Mouse (Mus musculus) heart, embryonic 10.5 days (tissue): ENCODE results near the gene Nlrp14. TPM values are rescaled to one million over a fixed set of nuclear protein-coding genes. Genes with fewer than 3 reads are reported as not detected.
"Not testable (repeated sequence)": the region's sequence is repeated elsewhere in the genome, so short reads cannot be mapped to it uniquely, and the experiment has no call there.

Source experiments
- DNase-seq: peaks from one replicate; pipeline ENCODE4 v3.0.0-alpha.2; 2017; ENCODE audit warnings: low spot score
- H3K27ac ChIP-seq: fragments of 300-500 bp; sonication (generic); 2 replicates; pipeline ENCODE4 v1.5.1; 2016; ENCODE audit warnings: mild to moderate bottlenecking
- H3K27me3 ChIP-seq: fragments of 300-500 bp; sonication (generic); 2 replicates; pipeline ENCODE4 v1.6.1; 2016; ENCODE audit warnings: mild to moderate bottlenecking; ENCODE audit not compliant: poor library complexity, insufficient read depth, severe bottlenecking
- H3K36me3 ChIP-seq: fragments of 300-500 bp; sonication (generic); 2 replicates; pipeline ENCODE4 v1.6.1; 2016; ENCODE audit warnings: mild to moderate bottlenecking, moderate library complexity
- H3K4me1 ChIP-seq: fragments of 300-500 bp; sonication (generic); 2 replicates; pipeline ENCODE4 v1.6.1; 2016; ENCODE audit warnings: mild to moderate bottlenecking
- H3K4me3 ChIP-seq: fragments of 300-500 bp; sonication (generic); 2 replicates; pipeline ENCODE4 v1.5.1; 2016; ENCODE audit warnings: mild to moderate bottlenecking, moderate library complexity
- H3K9me3 ChIP-seq: fragments of 300-500 bp; sonication (generic); 2 replicates; pipeline ENCODE4 v1.6.1; 2016; ENCODE audit warnings: mild to moderate bottlenecking, moderate library complexity
- WGBS: fragments of 180-500 bp; shearing (Covaris S2); methylation state at CpG from one replicate; pipeline ENCODE4 v1.1.7; 2016; 5-methylcytosine and 5-hydroxymethylcytosine counted together
- polyA plus RNA-seq: library from polyadenylated mRNA; unstranded; fragments of >200 nt; fragmentation: Nextera tagmentation; extraction: Ambion mirVana; gene quantifications from 2 replicates; pipeline ENCODE4 v1.2.1, GENCODE M21; 2016

Nlrp14 gene
- not detected in 2 replicates for polyA plus RNA-seq

DNA sequence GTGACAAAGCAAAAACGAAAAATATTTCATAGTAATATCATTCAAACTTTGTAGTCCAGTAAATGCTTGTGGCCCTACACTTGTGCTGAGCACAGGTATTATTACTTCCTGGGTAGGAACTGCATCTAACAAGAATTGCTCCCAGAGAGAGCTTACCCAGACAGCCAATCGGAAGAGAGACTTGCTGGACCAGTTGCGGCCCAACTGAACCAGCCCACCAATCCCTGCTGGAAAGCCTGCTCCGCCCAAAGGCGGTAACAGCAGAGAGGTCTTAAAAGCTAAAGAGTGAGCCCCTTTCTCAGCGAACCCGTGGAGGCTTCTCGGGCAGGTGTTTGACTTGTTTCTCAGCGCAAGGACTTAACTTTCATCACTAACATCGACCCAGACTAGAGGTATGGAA, at the start of gene Nlrp14:
Gene Nlrp14 (plus strand): TSS at position 301 of the 400 bp plus-strand sequence.
- WGBS = 74% methylated on average over 10 of the region's 10 CpGs

DNA sequence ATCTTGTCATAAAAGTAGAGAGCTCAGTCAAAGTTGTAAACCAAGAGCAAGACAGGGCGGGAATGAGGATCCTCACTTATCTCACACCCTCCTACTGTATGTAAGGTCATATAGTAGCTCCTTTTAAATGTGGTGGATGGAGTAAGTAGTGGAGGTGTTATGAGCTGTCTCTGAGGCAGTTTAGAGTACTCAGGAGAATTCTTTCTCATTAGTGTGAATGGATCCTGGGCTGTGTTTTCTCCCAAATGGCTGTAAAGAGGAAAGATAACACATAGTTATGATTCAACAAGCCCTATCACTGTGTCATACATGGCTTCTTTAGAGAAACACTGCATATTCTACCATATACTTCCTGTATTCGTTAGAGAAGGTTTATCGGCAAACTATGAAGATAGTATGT, 35.8 kb upstream of the Nlrp14 start, which contains the start of gene Olfr715:
Gene Olfr715 (minus strand): TSS at position 101 of the 400 bp plus-strand sequence.
- H3K36me3 ChIP-seq, H3K27ac ChIP-seq, H3K9me3 ChIP-seq, H3K27me3 ChIP-seq, H3K4me1 ChIP-seq, DNase-seq, H3K4me3 ChIP-seq: not testable (repeated sequence)
- WGBS = 81% methylated on average over 3 of the region's 3 CpGs

More for the DNA sequence above, at the start of gene Nlrp14:
- Histone ChIP-seq H3K27ac (no peak within 1 kb of the TSS), H3K9me3 (no peaks in the 10 kb centered on the region), H3K4me3 (no peak within 1 kb of the TSS), H3K27me3 (no peaks in the 10 kb centered on the region), H3K36me3 (no peaks in the 10 kb centered on the region), H3K4me1 (no peaks in the 10 kb centered on the region)
- DNase-seq = no peak

DNA sequence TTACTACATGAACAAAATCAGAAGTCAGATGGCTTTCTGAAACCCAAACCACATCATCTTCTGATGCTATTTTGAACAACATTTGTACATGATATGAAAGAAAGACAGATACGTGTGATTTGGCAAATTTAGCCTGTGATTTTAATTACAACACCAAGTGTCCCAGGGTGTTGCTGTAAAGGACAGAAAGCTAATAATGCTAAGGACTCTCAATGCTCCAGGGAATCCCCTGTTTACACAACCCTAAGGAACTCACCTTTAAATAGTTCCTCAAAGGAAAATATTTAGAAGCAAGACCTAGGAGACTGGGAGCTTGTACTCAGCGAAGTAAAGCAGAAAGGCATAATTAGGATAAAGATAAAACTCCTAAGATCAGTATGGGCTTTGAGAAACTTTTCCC, 28.8 kb upstream of the Nlrp14 start, which contains the start of gene Olfr716:
Gene Olfr716 (plus strand): TSS at position 301 of the 400 bp plus-strand sequence.
- not testable (repeated sequence) for H3K4me3 ChIP-seq, H3K9me3 ChIP-seq, H3K27me3 ChIP-seq, H3K4me1 ChIP-seq, H3K36me3 ChIP-seq, DNase-seq, H3K27ac ChIP-seq
- 58% methylated on average over 2 of the region's 2 CpGs for WGBS

DNA sequence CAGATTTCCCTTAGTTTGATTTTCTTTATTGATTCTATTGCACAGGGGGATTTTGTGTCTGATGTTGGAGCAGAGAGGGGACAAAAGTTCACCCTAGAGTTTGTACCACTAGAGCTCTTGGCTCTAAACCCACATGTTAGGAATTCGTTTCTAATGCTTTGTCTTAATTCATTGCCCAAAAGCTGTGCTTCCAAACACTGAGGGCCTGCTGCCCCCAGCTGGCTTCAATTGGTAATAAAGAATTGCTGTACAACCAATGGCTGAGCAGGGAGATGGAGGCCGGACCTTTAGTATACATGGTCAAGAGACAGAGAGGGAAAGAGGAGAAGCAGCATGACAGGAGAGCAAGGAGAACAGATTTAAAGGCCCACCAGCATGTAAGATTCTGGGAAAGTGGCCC, 13.6 kb downstream of the Nlrp14 start:
- DNase-seq = no peak
- no peaks in the 10 kb centered on the region for H3K36me3 ChIP-seq
- H3K4me1 ChIP-seq = no peaks in the 10 kb centered on the region
- no peak overlapping the region for H3K4me3 ChIP-seq
- H3K27ac ChIP-seq = no peak overlapping the region
- H3K27me3 ChIP-seq = no peaks in the 10 kb centered on the region
- H3K9me3 ChIP-seq = no peaks in the 10 kb centered on the region
- WGBS = 49% methylated on average over 2 of the region's 2 CpGs

DNA sequence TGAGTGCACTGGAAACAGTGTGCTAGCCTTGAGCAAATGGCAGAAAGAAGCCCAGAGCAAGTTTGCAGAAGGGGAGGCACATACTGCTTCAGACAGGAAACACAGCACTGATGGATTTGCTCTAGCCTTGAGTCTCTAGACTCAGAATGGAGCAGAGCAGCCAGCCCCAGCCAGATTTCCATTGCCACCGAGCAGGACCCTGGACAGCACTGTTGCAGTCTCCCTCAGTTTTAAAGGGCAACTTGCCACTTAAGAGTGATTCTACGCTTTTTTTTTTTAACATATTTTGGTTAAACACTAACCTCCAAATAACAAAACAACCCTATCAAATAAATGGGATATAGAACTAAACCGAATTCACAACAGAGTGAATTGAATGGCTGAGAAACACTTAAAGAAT, 35.0 kb downstream of the Nlrp14 start:
- H3K27ac ChIP-seq = no peak overlapping the region
- no peaks in the 10 kb centered on the region for H3K36me3 ChIP-seq
- H3K27me3 ChIP-seq = peaks cover 2% of the 10 kb centered on the region; the same call in 1 of the 2 replicates
- 41% methylated on average over 3 of the region's 3 CpGs for WGBS
- H3K9me3 ChIP-seq = no peaks in the 10 kb centered on the region
- no peaks in the 10 kb centered on the region for H3K4me1 ChIP-seq
- H3K4me3 ChIP-seq = no peak overlapping the region
- no peak for DNase-seq

DNA sequence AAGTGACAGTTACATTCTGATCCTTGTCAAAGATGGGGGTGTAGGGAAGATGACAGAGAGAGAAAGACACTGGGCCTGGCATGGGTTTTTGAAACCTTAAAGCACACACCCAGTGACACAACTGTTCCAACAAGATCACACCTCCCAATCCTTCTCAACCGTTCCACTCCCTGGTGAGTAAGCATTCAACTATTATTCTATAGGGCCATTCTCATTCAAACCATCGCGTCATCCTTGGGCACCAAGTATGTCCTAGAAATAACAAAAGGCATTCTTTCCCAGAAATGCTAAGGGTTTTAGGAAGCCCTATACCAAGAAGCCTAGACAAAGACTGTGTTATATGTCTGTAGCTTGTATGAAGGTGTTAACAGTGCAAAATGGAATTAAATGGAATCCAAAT, 41.1 kb downstream of the Nlrp14 start:
- peaks cover 8% of the 10 kb centered on the region for H3K9me3 ChIP-seq
- H3K4me1 ChIP-seq = 0 out of 2 replicates have a peak, but pooled peaks cover 5% of the 10 kb centered on the region
- H3K4me3 ChIP-seq = no peak overlapping the region
- H3K36me3 ChIP-seq = no peaks in the 10 kb centered on the region
- no peak overlapping the region for H3K27ac ChIP-seq
- WGBS = 91% methylated on average over 3 of the region's 3 CpGs
- DNase-seq = no peak
- peaks cover 46% of the 10 kb centered on the region for H3K27me3 ChIP-seq

DNA sequence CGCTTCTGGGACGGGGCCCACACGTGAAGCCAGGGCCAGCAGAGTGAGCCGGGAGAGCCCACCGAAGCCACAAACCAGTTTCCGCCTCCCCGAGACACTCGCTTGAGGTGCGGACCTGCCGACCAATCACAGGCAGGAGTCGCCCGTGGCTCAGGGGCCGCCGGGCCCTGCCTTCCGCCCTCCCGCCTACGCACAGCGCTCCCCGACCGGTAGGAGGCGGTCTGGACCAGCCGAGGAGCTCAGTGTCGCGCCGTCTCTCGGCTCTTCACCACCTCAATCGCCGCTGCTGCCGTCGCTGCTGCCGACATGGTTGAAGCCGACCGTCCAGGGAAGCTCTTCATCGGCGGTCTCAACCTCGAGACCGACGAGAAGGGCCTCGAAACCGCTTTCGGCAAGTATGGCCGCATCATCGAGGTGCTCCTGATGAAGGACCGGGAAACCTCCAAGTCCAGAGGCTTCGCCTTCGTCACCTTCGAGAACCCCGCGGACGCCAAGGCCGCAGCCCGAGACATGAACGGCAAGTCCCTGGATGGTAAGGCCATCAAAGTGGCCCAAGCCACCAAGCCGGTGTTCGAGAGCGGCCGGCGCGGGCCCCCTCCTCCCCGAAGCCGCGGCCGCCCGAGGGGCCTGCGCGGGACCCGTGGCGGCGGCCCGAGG, 42.5 kb downstream of the Nlrp14 start, which contains the start of gene Rbmxl2:
Gene Rbmxl2 (plus strand): TSS at position 242 of the 657 bp plus-strand sequence.
- Histone ChIP-seq H3K9me3 (peaks cover 8% of the 10 kb centered on the region), H3K4me3 (peak within 1 kb of the TSS; percentile 41), H3K27me3 (peaks cover 46% of the 10 kb centered on the region), H3K36me3 (no peaks in the 10 kb centered on the region), H3K27ac (no peak within 1 kb of the TSS), H3K4me1 (0 out of 2 replicates have a peak, but pooled peaks cover 5% of the 10 kb centered on the region)
- WGBS = 25% methylated on average over 70 of the region's 70 CpGs
- no peak for DNase-seq

DNA sequence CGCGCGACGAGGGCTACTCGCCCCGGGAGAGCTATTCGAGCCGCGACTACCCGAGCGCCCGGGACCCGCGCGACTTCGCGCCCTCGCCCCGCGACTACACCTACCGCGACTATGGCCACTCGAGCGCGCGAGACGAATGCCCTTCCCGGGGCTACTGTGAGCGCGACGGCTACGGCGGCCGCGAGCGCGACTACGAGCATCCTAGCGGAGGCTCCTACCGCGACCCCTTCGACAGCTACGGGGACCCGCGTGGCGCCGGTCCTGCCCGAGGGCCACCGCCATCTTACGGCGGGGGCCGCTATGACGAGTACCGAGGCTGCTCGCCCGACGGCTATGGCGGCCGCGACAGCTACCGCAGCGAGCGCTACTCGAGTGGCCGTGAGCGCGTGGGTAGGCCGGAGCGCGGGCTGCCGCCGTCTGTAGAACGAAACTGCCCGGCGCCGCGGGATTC, 43.4 kb downstream of the Nlrp14 start:
- Histone ChIP-seq H3K36me3 (no peaks in the 10 kb centered on the region), H3K9me3 (peaks cover 8% of the 10 kb centered on the region), H3K27ac (no peak overlapping the region), H3K4me3 (peak overlapping the region; percentile 41), H3K27me3 (peaks cover 46% of the 10 kb centered on the region), H3K4me1 (0 out of 2 replicates have a peak, but pooled peaks cover 5% of the 10 kb centered on the region)
- WGBS = 23% methylated on average over 75 of the region's 77 CpGs
- DNase-seq = no peak

DNA sequence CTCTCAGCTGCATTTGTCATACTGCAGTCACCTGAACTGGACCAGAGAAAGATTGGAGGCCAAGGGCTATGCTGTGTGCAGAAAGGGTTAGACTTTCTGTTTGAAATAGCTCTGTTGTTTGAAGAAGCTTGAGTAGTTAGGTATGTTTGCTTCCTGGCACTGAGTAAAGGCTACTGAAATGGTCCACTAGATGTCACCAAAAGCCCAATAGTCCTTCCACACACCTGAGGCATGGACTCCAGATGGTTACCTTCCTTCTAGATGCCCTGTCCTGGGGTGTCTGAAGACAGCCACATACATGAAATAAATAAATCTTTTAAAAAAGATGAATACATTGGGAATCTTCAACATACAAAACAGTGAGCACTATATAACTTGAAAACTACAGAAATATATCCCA, 48.9 kb downstream of the Nlrp14 start:
- no peak overlapping the region for H3K4me3 ChIP-seq
- H3K4me1 ChIP-seq = no peaks in the 10 kb centered on the region
- no peaks in the 10 kb centered on the region for H3K9me3 ChIP-seq
- no peaks in the 10 kb centered on the region for H3K36me3 ChIP-seq
- no peak for DNase-seq
- no peak overlapping the region for H3K27ac ChIP-seq
- H3K27me3 ChIP-seq = peaks cover 12% of the 10 kb centered on the region

DNA sequence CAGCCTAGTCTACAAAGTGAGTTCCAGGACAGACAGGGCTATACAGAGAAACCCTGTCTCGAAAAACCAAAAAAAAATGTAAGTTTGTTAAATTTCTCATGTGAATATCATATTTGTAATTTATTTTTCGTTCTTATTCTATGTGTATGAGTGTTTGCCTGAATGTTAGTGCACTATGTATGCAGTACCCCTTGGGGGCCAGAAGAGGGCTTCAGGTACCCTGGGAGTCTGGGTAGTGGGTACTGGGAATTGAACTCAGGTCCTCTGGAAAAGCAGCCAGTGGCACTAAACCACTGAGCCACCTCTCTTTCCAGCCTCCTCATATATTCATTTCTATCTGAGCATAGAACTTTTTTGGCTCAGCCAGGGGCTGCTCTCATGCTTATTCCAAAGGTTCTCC, 50.1 kb downstream of the Nlrp14 start:
- 80% methylated on average over 2 of the region's 2 CpGs for WGBS
- H3K9me3 ChIP-seq = no peaks in the 10 kb centered on the region
- no peak overlapping the region for H3K4me3 ChIP-seq
- no peak overlapping the region for H3K27ac ChIP-seq
- no peaks in the 10 kb centered on the region for H3K4me1 ChIP-seq
- no peaks in the 10 kb centered on the region for H3K36me3 ChIP-seq
- no peak for DNase-seq
- H3K27me3 ChIP-seq = peaks cover under 1% of the 10 kb centered on the region; the same call in 1 of the 2 replicates

DNA sequence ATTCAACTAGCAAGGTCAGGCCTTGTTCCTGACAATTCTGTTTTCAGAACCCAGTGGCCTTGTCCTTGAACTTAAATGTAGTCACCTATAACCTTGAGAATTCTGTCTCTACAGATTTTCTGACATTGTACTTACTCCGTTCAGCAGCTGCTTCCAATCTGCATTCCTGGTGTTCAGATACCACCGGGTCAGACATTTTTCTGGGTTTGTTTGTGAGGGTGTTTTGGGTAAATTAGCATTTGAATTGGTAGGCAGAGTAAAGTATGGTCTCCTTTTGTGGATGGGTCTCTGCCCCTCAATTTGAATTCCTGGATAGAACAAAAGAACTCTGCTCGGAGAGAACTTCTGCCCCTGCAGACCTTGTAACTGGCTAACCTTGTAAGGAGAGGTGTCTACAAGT, 70.1 kb downstream of the Nlrp14 start:
- Histone ChIP-seq H3K9me3 (no peaks in the 10 kb centered on the region), H3K4me1 (no peaks in the 10 kb centered on the region), H3K36me3 (no peaks in the 10 kb centered on the region), H3K27me3 (no peaks in the 10 kb centered on the region), H3K27ac (no peak overlapping the region), H3K4me3 (no peak overlapping the region)
- 51% methylated on average over 3 of the region's 3 CpGs for WGBS
- DNase-seq = no peak

DNA sequence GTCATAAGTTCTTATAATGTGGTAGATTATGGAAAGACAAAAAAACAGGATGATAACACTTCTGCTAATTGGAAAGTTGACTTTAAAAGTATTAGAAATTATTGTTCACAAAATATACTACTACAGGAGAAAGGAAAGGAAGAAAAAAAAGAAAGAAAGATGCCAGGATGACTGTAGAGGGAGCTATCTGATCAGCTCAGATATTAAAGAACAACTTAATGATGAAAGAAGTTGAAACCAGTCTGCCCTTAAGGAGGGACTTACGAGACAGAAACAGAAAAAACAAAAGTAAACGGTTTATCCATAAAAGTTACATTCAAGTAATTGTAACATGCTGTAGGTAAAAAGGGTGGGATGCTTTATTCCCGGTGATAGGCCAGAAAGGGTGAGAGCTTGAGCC, 70.7 kb downstream of the Nlrp14 start:
- H3K36me3 ChIP-seq = no peaks in the 10 kb centered on the region
- H3K27me3 ChIP-seq = no peaks in the 10 kb centered on the region
- no peaks in the 10 kb centered on the region for H3K4me1 ChIP-seq
- H3K4me3 ChIP-seq = no peak overlapping the region
- DNase-seq = no peak
- H3K27ac ChIP-seq = no peak overlapping the region
- WGBS = 82% methylated on average over 3 of the region's 3 CpGs
- H3K9me3 ChIP-seq = no peaks in the 10 kb centered on the region

DNA sequence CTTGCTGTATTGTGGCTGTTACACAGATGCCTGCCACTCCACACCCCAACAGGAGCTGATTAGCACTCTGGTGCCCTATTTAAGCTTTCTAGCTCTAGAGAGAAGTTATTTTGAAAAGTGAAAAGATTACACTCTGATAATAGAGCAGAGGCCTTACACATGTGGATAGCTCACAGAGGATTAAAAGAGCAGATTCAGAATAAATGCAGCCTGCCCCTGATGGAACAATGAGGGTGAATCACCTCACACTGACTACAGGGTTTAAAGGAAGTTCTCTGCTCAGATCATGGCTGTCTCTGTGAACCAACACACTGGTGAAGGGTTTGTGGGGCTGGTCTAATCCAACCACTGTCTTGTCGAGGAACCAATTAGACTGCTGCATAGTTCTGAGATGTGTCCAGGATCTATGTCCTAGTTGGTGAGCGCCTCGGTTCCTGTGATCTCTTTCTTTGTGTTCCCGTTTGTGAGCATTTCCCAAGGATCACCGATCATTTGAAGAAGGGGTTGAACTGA, 74.6 kb downstream of the Nlrp14 start:
- DNase-seq = no peak
- Histone ChIP-seq H3K9me3 (no peaks in the 10 kb centered on the region), H3K27ac (no peak overlapping the region), H3K36me3 (no peaks in the 10 kb centered on the region), H3K4me3 (no peak overlapping the region), H3K4me1 (no peaks in the 10 kb centered on the region), H3K27me3 (no peaks in the 10 kb centered on the region)
- WGBS = 76% methylated on average over 5 of the region's 5 CpGs
